Mouse (Mus musculus) CH12.LX (cell line): Measurements from ENCODE around the gene Gsdme.

Experiments used
- CTCF ChIP-seq, 2 experiments: IDR thresholded peaks in 1 of 2; conservative IDR thresholded peaks in 1 of 2; 2 replicates each; pipeline ENCODE4 v1.5.1; 2011 to 2012; ENCODE audit warnings: low read depth in 2 of 2, low read length in 2 of 2, improper control_type of control experiment in 1 of 2, inconsistent platforms in 1 of 2, mild to moderate bottlenecking in 1 of 2, moderate library complexity in 1 of 2
- ELF1 ChIP-seq: IDR thresholded peaks from 2 replicates; pipeline ENCODE4 v1.6.1; 2014; ENCODE audit warnings: low read depth, mild to moderate bottlenecking, inconsistent platforms, low read length, improper control_type of control experiment
- ETS1 ChIP-seq: conservative IDR thresholded peaks from 2 replicates; pipeline ENCODE4 v1.6.1; 2012; ENCODE audit warnings: low read depth, mild to moderate bottlenecking, inconsistent platforms, low read length, improper control_type of control experiment, moderate library complexity
- IRF4 ChIP-seq: IDR thresholded peaks from 2 replicates; pipeline ENCODE4 v1.6.1; 2014; ENCODE audit warnings: low read depth, mild to moderate bottlenecking, inconsistent platforms, low read length, improper control_type of control experiment
- MAFK ChIP-seq: IDR thresholded peaks from 2 replicates; pipeline ENCODE4 v1.6.1; 2011; ENCODE audit warnings: low read length, improper control_type of control experiment; ENCODE audit not compliant: insufficient replicate concordance
- MAZ ChIP-seq: IDR thresholded peaks from 2 replicates; pipeline ENCODE4 v1.6.1; 2012; ENCODE audit warnings: low read depth, mild to moderate bottlenecking, inconsistent platforms, low read length, improper control_type of control experiment, moderate library complexity
- MXI1 ChIP-seq: IDR thresholded peaks from 2 replicates; pipeline ENCODE4 v1.6.1; 2011; ENCODE audit warnings: mild to moderate bottlenecking, low read depth, low read length, improper control_type of control experiment
- MYC ChIP-seq: IDR thresholded peaks from 2 replicates; pipeline ENCODE4 v1.6.1; 2011; ENCODE audit warnings: low read depth, mild to moderate bottlenecking, improper control_type of control experiment, low read length
- NELFE ChIP-seq: IDR thresholded peaks from 2 replicates; pipeline ENCODE4 v1.6.1; 2011; ENCODE audit warnings: low read depth, low read length, improper control_type of control experiment
- POLR2A ChIP-seq: IDR thresholded peaks from 2 replicates; pipeline ENCODE4 v1.6.1; 2011; ENCODE audit warnings: low read depth, mild to moderate bottlenecking, improper control_type of control experiment, low read length
- POLR2AphosphoS2 ChIP-seq: IDR thresholded peaks from 2 replicates; pipeline ENCODE4 v1.6.1; 2011; ENCODE audit warnings: low read depth, low read length, improper control_type of control experiment
- RCOR1 ChIP-seq: conservative IDR thresholded peaks from 2 replicates; pipeline ENCODE4 v1.6.1; 2012; ENCODE audit warnings: low read depth, mild to moderate bottlenecking, inconsistent platforms, low read length, improper control_type of control experiment
- USF2 ChIP-seq: conservative IDR thresholded peaks from 2 replicates; pipeline ENCODE4 v1.6.1; 2011; ENCODE audit warnings: low read depth, low read length, improper control_type of control experiment
- ZNF384 ChIP-seq: IDR thresholded peaks from 2 replicates; pipeline ENCODE4 v1.6.1; 2012; ENCODE audit warnings: low read depth, low read length, improper control_type of control experiment, inconsistent platforms

GRCm38 (mm10) chr6:50163013-50163412 lies 100.6 kb downstream of the Gsdme start:
- TF ChIP-seq CTCF (conservative IDR thresholded peaks at IDR 0.05 in 1 of 2, IDR thresholded peaks at IDR 0.05 in 1 of 2; ENCODE audit: low read depth in 2 of 2, low read length in 2 of 2) (no peak), NELFE (no peak), MAFK (no peak), RCOR1 (no peak), MYC (no peak), POLR2AphosphoS2 (no peak), POLR2A (no peak), ETS1 (no peak), USF2 (no peak), MXI1 (no peak), MAZ (no peak), IRF4 (no peak), ELF1 (no peak), ZNF384 (no peak)
